Mouse (Mus musculus) lung, embryonic 16.5 days (tissue): ENCODE measurements around the gene Tuba3b. TPM values are rescaled to one million over a fixed set of nuclear protein-coding genes. Genes with fewer than 3 reads are reported as not detected.
A peak's percentile ranks its signal among the peaks of the same experiment; 100 is the strongest.

Experiments
- ATAC-seq: fragments of 200-750 bp; cut with Nextera tagmentation; 2 replicates; pipeline ENCODE4 v1.8.0; 2017; ENCODE audit warnings: low read depth, mild to moderate bottlenecking, moderate library complexity
- H3K27ac ChIP-seq: fragments of 300-500 bp; sonication (generic); 2 replicates; pipeline ENCODE4 v1.5.1; 2014; ENCODE audit warnings: mild to moderate bottlenecking, control low read depth, low read length
- H3K27me3 ChIP-seq: fragments of 300-500 bp; sonication (generic); 2 replicates; pipeline ENCODE4 v1.6.1; 2014; ENCODE audit warnings: low read depth, low read length, mixed read lengths; ENCODE audit not compliant: control insufficient read depth, insufficient read depth
- H3K36me3 ChIP-seq: fragments of 300-500 bp; sonication (generic); 2 replicates; pipeline ENCODE4 v1.6.1; 2014; ENCODE audit warnings: low read length; ENCODE audit not compliant: control insufficient read depth, insufficient read depth
- H3K4me1 ChIP-seq: fragments of 300-500 bp; sonication (generic); replicated peaks from 2 replicates; pipeline ENCODE4 v1.6.1; 2014; ENCODE audit warnings: low read length, mixed read lengths; ENCODE audit not compliant: control insufficient read depth, insufficient read depth
- H3K4me2 ChIP-seq: fragments of 300-500 bp; sonication (generic); 2 replicates; pipeline ENCODE4 v1.6.1; 2014; ENCODE audit warnings: low read depth, low read length, control low read depth
- H3K4me3 ChIP-seq: fragments of 300-500 bp; sonication (generic); 2 replicates; pipeline ENCODE4 v1.5.1; 2014; ENCODE audit warnings: mild to moderate bottlenecking, low read length, control low read depth
- H3K9ac ChIP-seq: fragments of 300-500 bp; sonication (generic); 2 replicates; pipeline ENCODE4 v1.6.1; 2014; ENCODE audit warnings: low read length, control low read depth
- H3K9me3 ChIP-seq: fragments of 300-500 bp; sonication (generic); 2 replicates; pipeline ENCODE4 v1.6.1; 2016; ENCODE audit warnings: low read length; ENCODE audit not compliant: control insufficient read depth
- WGBS: fragments of 180-500 bp; shearing (Covaris S2); extraction: QIAGEN DNeasy Blood & Tissue Kit; methylation state at CpG from one replicate; pipeline ENCODE4 v1.1.7; 2014; 5-methylcytosine and 5-hydroxymethylcytosine counted together
- polyA plus RNA-seq: library from polyadenylated mRNA; unstranded; fragments of >200 nt; fragmentation: Nextera tagmentation; extraction: Ambion mirVana; gene quantifications from 2 replicates; pipeline ENCODE4 v1.2.1, GENCODE M21; 2015

Tuba3b gene
- polyA plus RNA-seq, 1 experiment from 2014 or later, result not detected

GRCm38 (mm10) chr6:145616402-145617229 lies 1.1 kb downstream of the Tuba3b start:
- Histone ChIP-seq H3K9me3 (no peaks in the 10 kb centered on the region), H3K4me1 (no peaks in the 10 kb centered on the region; the same call in 1 of the 2 replicates), H3K27ac (no peak overlapping the region), H3K27me3 (no peaks in the 10 kb centered on the region), H3K4me2 (no peak overlapping the region), H3K9ac (no peak overlapping the region), H3K36me3 (no peaks in the 10 kb centered on the region), H3K4me3 (no peak overlapping the region)
- 78% methylated on average over 5 of the region's 5 CpGs for WGBS
- ATAC-seq, result no peak

GRCm38 (mm10) chr6:145623141-145623540 lies 7.6 kb downstream of the Tuba3b start:
- Histone ChIP-seq H3K27ac (no peak overlapping the region), H3K4me3 (no peak overlapping the region), H3K27me3 (no peaks in the 10 kb centered on the region), H3K36me3 (no peaks in the 10 kb centered on the region), H3K9me3 (no peaks in the 10 kb centered on the region), H3K4me2 (no peak overlapping the region), H3K9ac (no peak overlapping the region), H3K4me1 (no peaks in the 10 kb centered on the region)
- no peak for ATAC-seq
- 90% methylated on average over 4 of the region's 4 CpGs for WGBS

- 0 out of 2 replicates have a peak, but pooled peaks have one; percentile 10 for ATAC-seq
- Histone ChIP-seq H3K4me3 (no peak overlapping the region), H3K9ac (no peak overlapping the region), H3K27me3 (no peaks in the 10 kb centered on the region), H3K9me3 (no peaks in the 10 kb centered on the region), H3K27ac (no peak overlapping the region), H3K4me2 (no peak overlapping the region), H3K36me3 (no peaks in the 10 kb centered on the region), H3K4me1 (peaks cover 3% of the 10 kb centered on the region)
- WGBS, result 25% methylated on average over 6 of the region's 6 CpGs
Measured at GRCm38 (mm10) chr6:145630269-145630668, 14.7 kb downstream of the Tuba3b start.

- Histone ChIP-seq H3K4me2 (no peak overlapping the region), H3K4me1 (peaks cover 13% of the 10 kb centered on the region), H3K4me3 (no peak overlapping the region), H3K27me3 (no peaks in the 10 kb centered on the region), H3K9ac (no peak overlapping the region), H3K9me3 (no peaks in the 10 kb centered on the region), H3K27ac (no peak overlapping the region), H3K36me3 (no peaks in the 10 kb centered on the region)
- 74% methylated on average over 2 of the region's 2 CpGs for WGBS
- no peak for ATAC-seq
Measured at GRCm38 (mm10) chr6:145634454-145634853, 18.9 kb downstream of the Tuba3b start.

GRCm38 (mm10) chr6:145636682-145637081 lies 21.1 kb downstream of the Tuba3b start:
- H3K4me1 ChIP-seq, result peaks cover 14% of the 10 kb centered on the region
- H3K4me2 ChIP-seq, result no peak overlapping the region
- no peak for ATAC-seq
- peaks cover 8% of the 10 kb centered on the region for H3K9me3 ChIP-seq
- no peaks in the 10 kb centered on the region for H3K36me3 ChIP-seq
- whole genome bisulfite sequencing, result 51% methylated on average over 4 of the region's 4 CpGs
- no peaks in the 10 kb centered on the region for H3K27me3 ChIP-seq
- no peak overlapping the region for H3K27ac ChIP-seq
- no peak overlapping the region for H3K4me3 ChIP-seq
- no peak overlapping the region for H3K9ac ChIP-seq

- Histone ChIP-seq H3K4me2 (no peak overlapping the region), H3K9ac (no peak overlapping the region), H3K27me3 (no peaks in the 10 kb centered on the region), H3K36me3 (no peaks in the 10 kb centered on the region), H3K9me3 (peaks cover 8% of the 10 kb centered on the region), H3K4me3 (no peak overlapping the region), H3K27ac (peak overlapping the region; percentile 72), H3K4me1 (peaks cover 16% of the 10 kb centered on the region)
- peak; percentile 73 for ATAC-seq
- WGBS, result 27% methylated on average over 6 of the region's 6 CpGs
Measured at GRCm38 (mm10) chr6:145638248-145638647, 22.7 kb downstream of the Tuba3b start.

GRCm38 (mm10) chr6:145640971-145641506 lies 25.5 kb downstream of the Tuba3b start:
- Histone ChIP-seq H3K4me2 (no peak overlapping the region), H3K36me3 (no peaks in the 10 kb centered on the region), H3K4me1 (peaks cover 16% of the 10 kb centered on the region), H3K9ac (no peak overlapping the region), H3K9me3 (peaks cover 8% of the 10 kb centered on the region), H3K27me3 (no peaks in the 10 kb centered on the region), H3K4me3 (no peak overlapping the region), H3K27ac (peak overlapping the region; percentile 38)
- WGBS, result 39% methylated on average over 4 of the region's 4 CpGs
- peak; percentile 88 for ATAC-seq

GRCm38 (mm10) chr6:145651976-145652375 lies 36.4 kb downstream of the Tuba3b start:
- Histone ChIP-seq H3K27me3 (no peaks in the 10 kb centered on the region), H3K27ac (no peak overlapping the region), H3K9ac (no peak overlapping the region), H3K4me1 (peaks cover 5% of the 10 kb centered on the region; the same call in 1 of the 2 replicates), H3K4me3 (no peak overlapping the region), H3K36me3 (no peaks in the 10 kb centered on the region), H3K9me3 (no peaks in the 10 kb centered on the region; the same call in none of the 2 replicates), H3K4me2 (no peak overlapping the region)
- 49% methylated on average over 2 of the region's 2 CpGs for whole genome bisulfite sequencing
- no peak for ATAC-seq

GRCm38 (mm10) chr6:145652986-145653385 lies 37.4 kb downstream of the Tuba3b start:
- WGBS, result 57% methylated on average over 5 of the region's 5 CpGs
- Histone ChIP-seq H3K4me1 (peaks cover 5% of the 10 kb centered on the region; the same call in 1 of the 2 replicates), H3K36me3 (no peaks in the 10 kb centered on the region), H3K9ac (no peak overlapping the region), H3K4me2 (no peak overlapping the region), H3K4me3 (no peak overlapping the region), H3K27me3 (no peaks in the 10 kb centered on the region), H3K9me3 (no peaks in the 10 kb centered on the region; the same call in none of the 2 replicates), H3K27ac (peak overlapping the region; percentile 54)
- 0 out of 2 replicates have a peak, but pooled peaks have one; percentile 17 for ATAC-seq
